Mouse (Mus musculus): ENCODE results near the gene A430078G23Rik.

A430078G23Rik gene

DNA sequence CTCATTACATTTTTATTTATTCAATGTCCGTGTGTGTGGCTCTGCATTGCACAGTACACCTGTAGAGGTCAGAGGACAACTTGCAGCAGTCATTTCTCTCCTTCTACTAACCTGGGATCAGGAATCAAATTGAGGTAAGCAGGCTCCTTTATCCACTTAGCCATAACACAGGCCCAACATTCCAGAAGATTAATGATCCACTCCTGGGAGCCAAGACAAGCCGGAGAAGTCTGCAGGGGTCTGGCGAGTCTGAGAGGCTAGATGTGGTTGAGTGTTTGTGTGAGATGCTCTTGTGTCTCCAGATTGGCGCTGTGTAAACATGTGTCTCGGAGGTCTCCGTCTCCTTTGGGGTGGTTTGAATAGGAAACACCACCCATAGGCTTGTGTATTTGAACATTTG lies 2.5 kb upstream of the A430078G23Rik start:
- no peak for DNase-seq

GRCm38 (mm10) chr8:3352715-3353114 lies 500 bp upstream of the A430078G23Rik start:
- no peak for DNase-seq

DNA sequence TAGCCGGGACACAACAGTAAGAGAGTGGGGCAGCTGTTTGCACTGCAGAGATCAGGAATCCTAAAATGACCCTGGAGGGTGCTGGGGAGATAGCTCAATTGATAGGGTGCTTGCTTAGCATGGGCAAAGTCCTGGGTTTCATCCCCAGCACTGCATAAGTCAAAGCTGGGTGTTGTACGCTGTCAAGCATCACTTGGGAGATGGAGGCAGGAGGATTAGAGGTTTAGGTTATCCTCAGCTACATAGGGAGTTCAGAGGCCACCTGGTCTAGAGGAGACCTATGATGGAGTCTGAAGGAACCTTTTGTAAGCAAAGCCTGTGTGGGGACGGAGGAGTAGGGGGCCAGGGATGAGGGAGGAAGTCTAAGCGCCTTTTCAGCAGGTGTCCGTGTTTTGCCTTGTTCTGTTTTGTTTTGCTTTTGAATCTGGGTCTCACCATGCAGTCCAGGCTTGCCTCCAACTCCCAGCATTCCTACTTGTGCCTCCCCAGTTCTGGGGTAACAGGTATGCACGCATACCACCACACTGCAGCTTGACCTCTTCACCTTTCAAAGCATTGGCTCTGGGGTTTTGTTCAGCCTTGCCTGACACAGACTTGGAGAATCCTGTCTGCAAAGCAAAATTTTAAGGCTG lies 712 bp downstream of the A430078G23Rik start:
- DNase-seq: no peak

- peak; percentile 25 for DNase-seq
Observed at GRCm38 (mm10) chr8:3354443-3354812, 1.2 kb downstream of the A430078G23Rik start.

GRCm38 (mm10) chr8:3355586-3355985 lies 2.4 kb downstream of the A430078G23Rik start:
- DNase-seq: peak; percentile 13

- DNase-seq: peak; percentile 90
Observed at GRCm38 (mm10) chr8:3358060-3358459, 4.8 kb downstream of the A430078G23Rik start.

GRCm38 (mm10) chr8:3367086-3367485 lies 13.9 kb downstream of the A430078G23Rik start:
- DNase-seq: no peak

- DNase-seq: no peak
Observed at GRCm38 (mm10) chr8:3368091-3368490, 14.9 kb downstream of the A430078G23Rik start.

- DNase-seq: no peak
Observed at GRCm38 (mm10) chr8:3375748-3376147, 22.5 kb downstream of the A430078G23Rik start.

DNA sequence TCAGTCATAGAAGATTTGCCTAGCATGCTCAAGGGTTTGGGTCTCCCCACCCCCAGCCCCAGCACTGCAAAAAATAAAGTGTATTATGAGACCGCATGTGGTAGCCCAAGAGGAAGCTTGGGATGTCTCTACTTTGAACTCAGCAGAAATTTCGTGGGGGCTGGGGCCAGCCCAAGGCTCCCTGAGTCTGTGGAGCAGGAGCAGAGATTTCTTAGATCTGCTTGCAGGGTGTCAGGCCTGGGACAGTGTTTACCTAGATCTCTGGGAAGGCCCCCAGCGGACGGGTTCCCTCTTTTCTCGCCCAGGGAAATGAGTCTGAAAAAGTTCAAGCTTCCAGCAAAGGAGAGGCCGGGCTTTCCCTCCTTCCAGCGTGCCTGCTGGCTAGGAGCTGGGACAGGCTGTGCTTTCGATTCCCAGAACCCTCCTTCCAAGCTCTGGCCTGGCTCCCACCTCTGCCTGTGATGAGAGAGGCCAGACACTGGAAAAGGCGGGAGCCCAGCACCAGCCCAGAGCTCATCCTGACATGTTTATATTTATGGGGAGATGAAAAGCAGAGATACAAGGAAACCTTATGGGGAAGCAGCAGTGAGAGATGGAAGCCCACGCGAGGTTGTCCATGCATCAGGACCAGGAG lies 23.5 kb downstream of the A430078G23Rik start:
- DNase-seq: peak; percentile 32

GRCm38 (mm10) chr8:3387286-3387685 lies 34.1 kb downstream of the A430078G23Rik start:
- peak; percentile 80 for DNase-seq

GRCm38 (mm10) chr8:3388591-3389338 lies 35.5 kb downstream of the A430078G23Rik start:
- no peak for DNase-seq

DNA sequence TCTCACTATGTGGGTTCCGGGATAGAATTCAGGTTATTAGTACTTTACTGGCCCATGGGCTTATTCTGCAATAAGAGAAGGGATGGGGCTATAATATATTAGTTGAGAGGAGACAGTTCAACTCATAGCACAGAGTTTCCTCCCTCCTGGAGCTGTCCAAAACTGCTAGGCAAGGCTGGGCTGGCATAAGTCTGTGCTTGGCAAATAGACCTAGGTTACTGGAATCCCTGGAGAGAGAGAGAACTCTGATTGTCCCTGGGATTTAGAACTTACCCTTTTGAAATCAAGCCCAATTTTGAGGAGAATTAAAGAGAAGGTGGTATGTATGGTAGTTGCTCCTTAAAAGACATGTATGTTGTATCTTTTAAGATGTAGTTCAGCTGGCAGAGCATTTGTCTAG lies 36.3 kb downstream of the A430078G23Rik start:
- no peak for DNase-seq

DNA sequence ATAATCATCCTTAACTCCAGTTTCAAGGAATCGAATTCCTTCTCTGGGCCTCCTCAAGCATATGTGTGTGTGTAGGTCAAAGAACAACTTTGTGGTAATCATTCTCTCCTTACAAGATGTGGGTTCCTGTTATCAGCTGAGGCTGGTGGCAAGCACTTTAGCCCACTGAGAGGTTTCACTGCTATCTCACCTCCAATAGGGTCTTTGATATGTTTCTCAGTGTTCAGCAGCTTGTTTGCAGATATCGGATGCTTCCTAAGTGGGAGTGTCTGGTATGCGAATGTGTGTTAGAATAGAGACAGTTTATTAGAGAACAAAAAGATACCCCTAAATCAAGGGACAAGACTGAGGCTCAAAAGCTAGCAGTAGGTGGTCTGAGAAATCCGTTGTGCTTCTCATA lies 39.1 kb downstream of the A430078G23Rik start:
- DNase-seq: no peak

GRCm38 (mm10) chr8:3392771-3393710 lies 39.8 kb downstream of the A430078G23Rik start, which contains the start of gene Arhgef18:
Arhgef18 (plus strand) TSS chr8:3393006.
- DNase-seq: peak; percentile 89

GRCm38 (mm10) chr8:3394600-3394999 lies 41.4 kb downstream of the A430078G23Rik start:
- no peak for DNase-seq

DNA sequence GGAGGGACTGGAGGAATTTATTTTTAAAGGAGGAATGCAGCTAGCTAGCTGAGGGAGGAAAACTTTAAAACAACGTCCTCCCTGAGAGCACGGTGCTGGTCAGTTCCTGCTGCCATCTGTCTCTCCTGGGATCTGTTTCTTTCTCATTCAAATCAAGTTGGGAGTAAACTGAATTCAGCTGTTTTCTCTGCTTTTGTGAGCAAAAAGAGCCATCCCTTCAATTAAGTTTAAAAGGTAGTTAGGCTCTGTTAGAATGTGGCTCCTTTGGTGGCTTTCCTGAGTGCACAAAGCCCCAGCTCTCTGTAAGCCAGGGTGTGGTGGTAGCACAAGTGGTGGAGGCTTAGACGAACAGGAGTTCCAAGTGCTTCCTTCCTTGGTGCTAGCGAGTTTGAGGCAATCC lies 42.0 kb downstream of the A430078G23Rik start:
- no peak for DNase-seq

GRCm38 (mm10) chr8:3397597-3397996 lies 44.4 kb downstream of the A430078G23Rik start:
- DNase-seq: no peak

DNA sequence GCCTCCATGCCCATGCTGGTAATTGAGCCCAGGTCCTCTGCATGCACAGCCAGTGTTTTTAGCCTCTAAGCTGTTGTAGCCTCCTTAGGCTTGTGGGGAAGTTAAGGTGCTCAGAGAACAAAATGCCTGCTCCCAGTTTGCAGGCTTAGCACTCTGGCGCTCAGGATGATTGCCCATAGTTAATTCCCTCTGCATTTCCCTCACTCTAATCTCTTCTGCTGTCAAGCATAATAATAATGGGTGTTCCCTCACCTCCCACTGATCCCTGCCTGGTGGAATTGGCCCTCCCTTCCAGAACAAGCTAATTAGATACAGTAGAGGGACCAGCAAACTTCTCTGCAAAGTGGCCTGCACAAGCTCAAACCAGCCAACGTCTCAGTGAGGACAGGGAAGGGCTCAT lies 47.3 kb downstream of the A430078G23Rik start:
- no peak for DNase-seq

- DNase-seq: no peak
Observed at GRCm38 (mm10) chr8:3407417-3407816, 54.2 kb downstream of the A430078G23Rik start.

DNA sequence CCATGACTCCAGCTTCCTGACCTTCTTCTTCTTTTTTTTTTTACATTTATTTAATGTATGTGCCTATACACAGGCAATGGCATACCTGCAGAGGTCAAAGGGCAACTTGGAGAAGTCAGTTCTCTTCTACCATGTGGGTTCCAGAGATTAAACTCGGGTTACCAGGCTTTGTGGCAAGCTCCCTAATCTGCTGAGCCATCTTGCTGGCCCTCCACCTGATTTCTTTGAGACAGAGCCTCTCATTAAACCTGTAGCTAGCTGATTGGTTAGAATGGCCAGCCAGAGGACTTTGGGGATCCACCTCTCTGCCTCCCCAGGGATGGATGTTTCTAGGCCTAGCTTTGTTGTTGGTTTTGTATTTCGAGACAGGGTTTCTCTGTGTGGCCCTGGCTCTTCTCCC lies 57.9 kb downstream of the A430078G23Rik start:
- DNase-seq: no peak

GRCm38 (mm10) chr8:3411901-3412301 lies 58.7 kb downstream of the A430078G23Rik start:
- DNase-seq: peak; percentile 20

DNA sequence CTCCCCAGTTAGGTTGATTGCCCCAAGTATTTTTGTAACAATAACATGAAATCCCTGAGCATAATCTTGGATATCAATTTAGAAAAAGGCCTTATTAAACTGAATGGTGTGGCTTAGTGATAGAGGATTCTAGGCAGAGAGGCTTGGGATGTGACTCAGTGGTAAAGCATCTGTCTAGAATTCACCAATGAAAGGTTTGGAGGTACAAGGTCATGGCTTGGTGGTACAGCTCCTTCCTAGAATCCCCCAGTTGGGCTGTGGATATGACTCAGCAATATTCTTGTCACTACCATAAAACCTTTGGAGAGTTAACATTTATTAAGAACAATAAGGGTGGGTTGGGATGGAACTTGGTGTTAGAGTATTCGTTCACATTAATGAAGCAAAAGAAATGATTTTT lies 59.6 kb downstream of the A430078G23Rik start:
- DNase-seq: no peak

All from lung, postnatal 14 days (tissue).